Mouse (Mus musculus): Measurements from ENCODE around the gene 4931409K22Rik. TPM values are rescaled to one million over a fixed set of nuclear protein-coding genes. Genes with fewer than 3 reads are reported as not detected.

4931409K22Rik gene
- total RNA-seq, 1 experiment, result 0.13 TPM

DNA sequence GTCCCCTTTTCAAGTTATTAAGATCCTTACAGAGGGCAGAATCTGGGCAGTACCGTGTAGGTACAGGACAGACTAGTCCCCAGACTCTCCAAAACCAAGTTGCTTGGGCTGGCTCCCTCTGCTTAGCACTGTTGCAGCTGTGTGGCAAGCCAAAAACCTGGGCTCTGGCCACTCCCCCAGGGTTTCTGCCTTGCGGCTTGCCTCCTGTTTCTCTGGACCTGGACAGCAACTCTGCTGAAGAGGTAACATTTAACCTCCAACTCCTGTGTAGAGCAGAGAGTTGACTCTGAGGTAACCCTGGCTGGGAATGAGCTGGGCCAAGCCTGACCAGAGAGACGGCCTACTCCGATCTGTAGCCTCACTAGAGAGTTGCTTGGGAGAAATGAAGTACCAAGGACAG lies 53.8 kb downstream of the 4931409K22Rik start:
- TF ChIP-seq ZC3H11A (IDR thresholded peaks at IDR 0.05; ENCODE audit: borderline replicate concordance, low read depth, low read length), result no peak
- no peak for TF ChIP-seq ZNF384 (IDR thresholded peaks at IDR 0.05; ENCODE audit: low read depth, low read length)
- TF ChIP-seq CHD2 (IDR thresholded peaks at IDR 0.05; ENCODE audit: low read depth, low read length), result no peak
- no peak for TF ChIP-seq HCFC1 (IDR thresholded peaks at IDR 0.05; ENCODE audit: borderline replicate concordance, insufficient read depth, low read length)
- no peak for TF ChIP-seq MAFK (IDR thresholded peaks at IDR 0.05; ENCODE audit: insufficient read depth, low read depth, low read length)

DNA sequence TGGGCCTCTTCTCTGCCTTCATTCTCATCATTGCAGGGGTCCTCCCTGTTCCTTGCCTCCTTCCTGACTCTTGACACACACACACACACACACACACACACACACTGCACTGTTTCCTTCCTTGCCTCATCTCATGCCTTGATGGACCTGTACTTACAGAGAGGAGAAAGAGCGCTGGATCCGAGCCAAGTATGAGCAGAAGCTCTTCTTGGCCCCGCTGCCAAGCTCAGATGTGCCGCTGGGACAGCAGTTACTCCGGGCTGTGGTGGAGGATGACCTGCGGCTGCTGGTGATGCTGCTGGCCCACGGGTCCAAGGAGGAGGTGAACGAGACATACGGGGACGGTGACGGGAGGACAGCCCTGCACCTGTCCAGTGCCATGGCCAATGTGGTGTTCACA lies 55.8 kb downstream of the 4931409K22Rik start:
- peaks cover 0 to 4% of the 10 kb centered on the region in 2 experiments; a peak in 1 of 4 replicates for H3K4me1 ChIP-seq (ENCODE audit: control insufficient read depth in 2 of 2, insufficient read depth in 2 of 2, low read length in 2 of 2, poor library complexity in 1 of 2)
- no peak overlapping the region for H3K27ac ChIP-seq (ENCODE audit: insufficient read depth, low read depth, low read length, poor library complexity, severe bottlenecking)
- in situ Hi-C loops (cut with MboI; ENCODE audit: low sequenced_read_pairs in 2 of 2, unreplicated experiment in 2 of 2), result no loop called here
- TF ChIP-seq ZC3H11A (IDR thresholded peaks at IDR 0.05; ENCODE audit: borderline replicate concordance, low read depth, low read length) (no peak), CHD2 (IDR thresholded peaks at IDR 0.05; ENCODE audit: low read depth, low read length) (no peak), ZNF384 (IDR thresholded peaks at IDR 0.05; ENCODE audit: low read depth, low read length) (no peak), HCFC1 (IDR thresholded peaks at IDR 0.05; ENCODE audit: borderline replicate concordance, insufficient read depth, low read length) (no peak), MAFK (IDR thresholded peaks at IDR 0.05; ENCODE audit: insufficient read depth, low read depth, low read length) (no peak)
- no peaks in the 10 kb centered on the region; the same call in 1 of the 2 replicates for H3K9me3 ChIP-seq (ENCODE audit: control insufficient read depth, insufficient read depth, low read depth, low read length)
- no peak for DNase-seq (ENCODE audit: low read depth, low spot score)
- peaks cover 30% of the 10 kb centered on the region for H3K36me3 ChIP-seq (ENCODE audit: control insufficient read depth, insufficient read depth, low read length, poor library complexity, severe bottlenecking)
- no peak overlapping the region for H3K4me3 ChIP-seq (ENCODE audit: insufficient read depth in 1 of 2, low read depth in 1 of 2, low read length in 2 of 2, poor library complexity in 1 of 2, severe bottlenecking in 1 of 2)
- no peak overlapping the region for H3K9ac ChIP-seq (ENCODE audit: insufficient read depth, low read depth, low read length, poor library complexity, severe bottlenecking)

More for the DNA sequence above, 53.8 kb downstream of the 4931409K22Rik start:
- Histone ChIP-seq H3K4me1 (ENCODE audit: control insufficient read depth in 2 of 2, insufficient read depth in 2 of 2, low read length in 2 of 2, poor library complexity in 1 of 2) (peaks cover 0 to 4% of the 10 kb centered on the region in 2 experiments; a peak in 1 of 4 replicates), H3K4me3 (ENCODE audit: insufficient read depth in 1 of 2, low read depth in 1 of 2, low read length in 2 of 2, poor library complexity in 1 of 2, severe bottlenecking in 1 of 2) (no peak overlapping the region), H3K27ac (ENCODE audit: insufficient read depth, low read depth, low read length, poor library complexity, severe bottlenecking) (no peak overlapping the region), H3K9ac (ENCODE audit: insufficient read depth, low read depth, low read length, poor library complexity, severe bottlenecking) (no peak overlapping the region), H3K9me3 (ENCODE audit: control insufficient read depth, insufficient read depth, low read depth, low read length) (no peaks in the 10 kb centered on the region; the same call in 1 of the 2 replicates), H3K36me3 (ENCODE audit: control insufficient read depth, insufficient read depth, low read length, poor library complexity, severe bottlenecking) (peaks cover 30% of the 10 kb centered on the region)
- in situ Hi-C loops (cut with MboI; ENCODE audit: low sequenced_read_pairs in 2 of 2, unreplicated experiment in 2 of 2), result no loop called here
- DNase-seq (ENCODE audit: low read depth, low spot score), result no peak

DNA sequence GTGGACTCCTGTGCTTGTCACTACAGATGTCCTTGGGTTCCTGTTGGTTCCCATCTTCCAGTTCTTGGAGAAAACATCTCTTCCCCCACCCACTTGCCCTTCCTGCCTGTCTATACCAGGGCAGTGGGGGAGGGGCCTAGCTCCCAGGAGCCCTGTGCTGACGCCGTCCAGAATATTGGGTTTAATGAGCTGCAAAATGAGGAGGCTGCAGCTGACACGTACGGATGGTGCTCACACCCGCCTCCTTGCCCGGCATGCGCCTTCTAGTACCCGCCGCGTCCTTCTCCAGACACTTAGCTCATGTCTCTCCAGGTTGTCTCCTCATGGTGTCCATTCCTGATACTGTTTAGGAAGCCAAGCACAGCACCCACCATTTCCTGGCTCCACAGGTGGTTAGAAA lies 57.5 kb downstream of the 4931409K22Rik start:
- in situ Hi-C loops (cut with MboI; ENCODE audit: low sequenced_read_pairs in 2 of 2, unreplicated experiment in 2 of 2), result no loop called here
- TF ChIP-seq CHD2 (IDR thresholded peaks at IDR 0.05; ENCODE audit: low read depth, low read length) (no peak), MAFK (IDR thresholded peaks at IDR 0.05; ENCODE audit: insufficient read depth, low read depth, low read length) (no peak), HCFC1 (IDR thresholded peaks at IDR 0.05; ENCODE audit: borderline replicate concordance, insufficient read depth, low read length) (no peak), ZNF384 (IDR thresholded peaks at IDR 0.05; ENCODE audit: low read depth, low read length) (no peak), ZC3H11A (IDR thresholded peaks at IDR 0.05; ENCODE audit: borderline replicate concordance, low read depth, low read length) (no peak)
- Histone ChIP-seq H3K9me3 (ENCODE audit: control insufficient read depth, insufficient read depth, low read depth, low read length) (no peaks in the 10 kb centered on the region; the same call in 1 of the 2 replicates), H3K9ac (ENCODE audit: insufficient read depth, low read depth, low read length, poor library complexity, severe bottlenecking) (no peak overlapping the region), H3K4me1 (ENCODE audit: control insufficient read depth in 2 of 2, insufficient read depth in 2 of 2, low read length in 2 of 2, poor library complexity in 1 of 2) (peaks cover 0 to 2% of the 10 kb centered on the region in 2 experiments; a peak in 1 of 4 replicates), H3K36me3 (ENCODE audit: control insufficient read depth, insufficient read depth, low read length, poor library complexity, severe bottlenecking) (peaks cover 32% of the 10 kb centered on the region), H3K27ac (ENCODE audit: insufficient read depth, low read depth, low read length, poor library complexity, severe bottlenecking) (no peak overlapping the region), H3K4me3 (ENCODE audit: insufficient read depth in 1 of 2, low read depth in 1 of 2, low read length in 2 of 2, poor library complexity in 1 of 2, severe bottlenecking in 1 of 2) (no peak overlapping the region)
- no peak for DNase-seq (ENCODE audit: low read depth, low spot score)

DNA sequence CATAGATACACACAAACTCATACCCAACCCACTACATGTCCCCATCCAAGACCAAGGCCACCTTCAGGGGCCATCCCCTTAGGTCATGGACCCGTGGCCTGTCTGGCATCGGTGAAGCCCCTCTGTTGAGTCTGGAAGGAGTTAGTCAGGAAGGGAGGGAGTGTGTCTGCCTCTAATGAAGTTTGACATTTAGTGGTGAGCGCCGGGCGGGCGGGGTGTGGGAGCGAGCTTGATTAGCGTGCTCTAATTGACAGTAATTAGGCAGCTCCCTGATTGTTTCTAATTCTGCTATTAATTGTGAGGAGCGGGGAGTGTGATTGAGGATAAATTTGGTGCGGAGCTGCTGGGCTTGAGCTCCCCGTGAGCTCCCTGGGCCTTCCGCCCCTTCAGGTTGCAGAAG lies 59.1 kb downstream of the 4931409K22Rik start:
- H3K9me3 ChIP-seq (ENCODE audit: control insufficient read depth, insufficient read depth, low read depth, low read length), result no peaks in the 10 kb centered on the region
- H3K36me3 ChIP-seq (ENCODE audit: control insufficient read depth, insufficient read depth, low read length, poor library complexity, severe bottlenecking), result peaks cover 39% of the 10 kb centered on the region
- no peak overlapping the region for H3K4me3 ChIP-seq (ENCODE audit: insufficient read depth in 1 of 2, low read depth in 1 of 2, low read length in 2 of 2, poor library complexity in 1 of 2, severe bottlenecking in 1 of 2)
- H3K27ac ChIP-seq (ENCODE audit: insufficient read depth, low read depth, low read length, poor library complexity, severe bottlenecking), result no peak overlapping the region
- DNase-seq (ENCODE audit: low read depth, low spot score), result no peak
- in situ Hi-C loops (cut with MboI; ENCODE audit: low sequenced_read_pairs in 2 of 2, unreplicated experiment in 2 of 2), result no loop called here
- TF ChIP-seq ZC3H11A (IDR thresholded peaks at IDR 0.05; ENCODE audit: borderline replicate concordance, low read depth, low read length) (no peak), ZNF384 (IDR thresholded peaks at IDR 0.05; ENCODE audit: low read depth, low read length) (no peak), HCFC1 (IDR thresholded peaks at IDR 0.05; ENCODE audit: borderline replicate concordance, insufficient read depth, low read length) (no peak), CHD2 (IDR thresholded peaks at IDR 0.05; ENCODE audit: low read depth, low read length) (no peak), MAFK (IDR thresholded peaks at IDR 0.05; ENCODE audit: insufficient read depth, low read depth, low read length) (no peak)
- H3K9ac ChIP-seq (ENCODE audit: insufficient read depth, low read depth, low read length, poor library complexity, severe bottlenecking), result no peak overlapping the region
- peaks cover 0 to 2% of the 10 kb centered on the region in 2 experiments; a peak in 1 of 4 replicates for H3K4me1 ChIP-seq (ENCODE audit: control insufficient read depth in 2 of 2, insufficient read depth in 2 of 2, low read length in 2 of 2, poor library complexity in 1 of 2)
